32 mouse cellular contexts compared by ENCODE assay signal in genomic region chr7:122932171-122932570, GRCm38 (mm10). TPM values are rescaled to one million over a fixed set of nuclear protein-coding genes. Genes with fewer than 3 reads are reported as not detected.
DNase-seq lines count a peak whose midpoint lies in the region; ATAC-seq and TF ChIP-seq lines count a peak whose summit lies in the region.
"Had no signal": no experiment of that assay in that cellular context is flagged by ENCODE, and none has a peak within 500 bp of the region (broad histone marks: within the 10 kb centered on the region; RNA-seq: fewer than 3 reads in every experiment).

No protein-coding gene starts in this region.

- DNase-seq in heart, adult 9 months (ENCODE audit: low spot score in 2 of 2): no peak
- peak; percentile 18 for DNase-seq in lung, postnatal 36 days
- no peak for DNase-seq in lung, postnatal 0 days (ENCODE audit: low spot score)
- no peak for DNase-seq in adrenal gland, adult 18-20 months (ENCODE audit: low spot score in 2 of 2)
- DNase-seq in left cerebral cortex, postnatal 10 days (ENCODE audit: extremely low spot score in 1 of 2, low spot score in 2 of 2): no peak
- DNase-seq: adrenal gland, adult 2 months; cerebellum, adult 2 months; cerebellum, postnatal 14 days; forebrain, postnatal 0 days; kidney, adult 9 months; kidney, postnatal 14 days; layer of hippocampus, adult 9-11 months; lung, embryonic 14.5 days; midbrain, embryonic 14.5 days; right cerebral cortex, postnatal 25 days; spleen, adult 18-20 months; thymus, postnatal 25 days had no signal

- no peak for TF ChIP-seq EP300 in lung, postnatal 0 days (IDR thresholded peaks at IDR 0.05)

- no peaks in the 10 kb centered on the region for H3K36me3 ChIP-seq in heart, embryonic 12.5 days
- no peaks in the 10 kb centered on the region for H3K36me3 ChIP-seq in lung, postnatal 0 days (ENCODE audit: insufficient read depth, low read length)
- no peaks in the 10 kb centered on the region for H3K36me3 ChIP-seq in midbrain, embryonic 16.5 days (ENCODE audit: control insufficient read depth, insufficient read depth, low read length)
- H3K36me3 ChIP-seq: embryonic facial prominence, embryonic 10.5 days; embryonic facial prominence, embryonic 15.5 days; forebrain, embryonic 12.5 days; G1E; heart, embryonic 15.5 days; hindbrain, embryonic 10.5 days; hindbrain, embryonic 15.5 days; limb, embryonic 12.5 days; liver, embryonic 15.5 days had no signal

- ATAC-seq in heart, embryonic 12.5 days (ENCODE audit: insufficient number of reproducible peaks, low FRiP score): no peak
- no peak for ATAC-seq in lung, postnatal 0 days
- peak; percentile 76 for ATAC-seq in activated CD4-positive, CD25-positive, alpha-beta regulatory T cell, adult 4 months
- no peak for ATAC-seq in midbrain, embryonic 16.5 days
- ATAC-seq: forebrain, postnatal 0 days; intestine, embryonic 16.5 days; Patski had no signal

- no peak for TF ChIP-seq CTCF in lung, postnatal 0 days (IDR thresholded peaks at IDR 0.05)

- H3K4me2 ChIP-seq in heart, embryonic 12.5 days: no peak overlapping the region
- no peak overlapping the region for H3K4me2 ChIP-seq in lung, postnatal 0 days (replicated peaks; ENCODE audit: low read depth, low read length)
- no peak overlapping the region for H3K4me2 ChIP-seq in midbrain, embryonic 16.5 days (ENCODE audit: low read length)
- H3K4me2 ChIP-seq: embryonic facial prominence, embryonic 15.5 days; forebrain, embryonic 12.5 days; heart, embryonic 15.5 days; hindbrain, embryonic 15.5 days; limb, embryonic 12.5 days; liver, embryonic 15.5 days; lung, embryonic 14.5 days had no signal

- intact Hi-C loops in left cerebral cortex, postnatal 10 days (cut with DNase I): no loop called here

- H3K27me3 ChIP-seq in heart, embryonic 12.5 days (replicated peaks): no peaks in the 10 kb centered on the region
- H3K27me3 ChIP-seq in lung, postnatal 0 days (replicated peaks; ENCODE audit: insufficient read depth, low read length): no peaks in the 10 kb centered on the region
- no peaks in the 10 kb centered on the region for H3K27me3 ChIP-seq in midbrain, embryonic 16.5 days (ENCODE audit: control insufficient read depth, insufficient read depth, low read depth, low read length)
- H3K27me3 ChIP-seq: embryonic facial prominence, embryonic 15.5 days; forebrain, embryonic 12.5 days; heart, embryonic 15.5 days; hindbrain, embryonic 15.5 days; limb, embryonic 12.5 days; liver, embryonic 15.5 days had no signal

- peaks cover 15% of the 10 kb centered on the region for H3K4me1 ChIP-seq in heart, embryonic 12.5 days (replicated peaks)
- H3K4me1 ChIP-seq in lung, postnatal 0 days (ENCODE audit: insufficient read depth, low read depth, low read length): no peaks in the 10 kb centered on the region
- H3K4me1 ChIP-seq in midbrain, embryonic 16.5 days (ENCODE audit: control insufficient read depth, insufficient read depth, low read length): no peaks in the 10 kb centered on the region
- H3K4me1 ChIP-seq: embryonic facial prominence, embryonic 10.5 days; embryonic facial prominence, embryonic 15.5 days; hindbrain, embryonic 10.5 days; hindbrain, embryonic 15.5 days; limb, embryonic 12.5 days; liver, embryonic 15.5 days had no signal

- 0 out of 2 replicates have a peak, but pooled peaks cover 4% of the 10 kb centered on the region for H3K9me3 ChIP-seq in heart, embryonic 12.5 days (replicated peaks)
- H3K9me3 ChIP-seq in lung, postnatal 0 days (ENCODE audit: low read length): no peaks in the 10 kb centered on the region
- H3K9me3 ChIP-seq in midbrain, embryonic 16.5 days (replicated peaks; ENCODE audit: control insufficient read depth, low read length, poor library complexity, severe bottlenecking): no peaks in the 10 kb centered on the region
- H3K9me3 ChIP-seq: embryonic facial prominence, embryonic 10.5 days; embryonic facial prominence, embryonic 15.5 days; forebrain, embryonic 12.5 days; G1E; heart, embryonic 15.5 days; hindbrain, embryonic 10.5 days; hindbrain, embryonic 15.5 days; limb, embryonic 12.5 days; liver, embryonic 15.5 days had no signal

- 20% methylated on average over 1 of the region's 1 CpGs for WGBS in heart, embryonic 12.5 days
- 4% methylated on average over 1 of the region's 1 CpGs for WGBS in lung, postnatal 0 days
- WGBS in midbrain, embryonic 16.5 days: 50% methylated on average over 1 of the region's 1 CpGs

- peak overlapping the region; percentile 24; the same call in 1 of the 2 replicates for H3K27ac ChIP-seq in heart, embryonic 12.5 days (ENCODE audit: poor library complexity, severe bottlenecking)
- no peak overlapping the region for H3K27ac ChIP-seq in lung, postnatal 0 days (ENCODE audit: low read length)
- H3K27ac ChIP-seq in midbrain, embryonic 16.5 days (ENCODE audit: low read length): no peak overlapping the region
- H3K27ac ChIP-seq: embryonic facial prominence, embryonic 10.5 days; embryonic facial prominence, embryonic 15.5 days; forebrain, embryonic 12.5 days; heart, embryonic 15.5 days; hindbrain, embryonic 10.5 days; hindbrain, embryonic 15.5 days; limb, embryonic 12.5 days; liver, embryonic 15.5 days; macrophage had no signal

- H3K4me3 ChIP-seq in heart, embryonic 12.5 days: no peak overlapping the region
- H3K4me3 ChIP-seq in lung, postnatal 0 days (ENCODE audit: low read depth, low read length): no peak overlapping the region
- H3K4me3 ChIP-seq in midbrain, embryonic 16.5 days (ENCODE audit: low read depth, low read length): no peak overlapping the region
- H3K4me3 ChIP-seq: embryonic facial prominence, embryonic 10.5 days; embryonic facial prominence, embryonic 15.5 days; forebrain, embryonic 12.5 days; heart, embryonic 15.5 days; hindbrain, embryonic 10.5 days; hindbrain, embryonic 15.5 days; limb, embryonic 12.5 days; liver, embryonic 15.5 days had no signal

- no peak overlapping the region for H3K9ac ChIP-seq in heart, embryonic 12.5 days
- H3K9ac ChIP-seq in lung, postnatal 0 days (replicated peaks; ENCODE audit: low read depth): no peak overlapping the region
- no peak overlapping the region for H3K9ac ChIP-seq in midbrain, embryonic 16.5 days (ENCODE audit: low read depth, low read length)
- H3K9ac ChIP-seq: embryonic facial prominence, embryonic 15.5 days; forebrain, embryonic 12.5 days; forebrain, postnatal 0 days; heart, embryonic 15.5 days; hindbrain, embryonic 15.5 days; limb, embryonic 12.5 days; liver, embryonic 15.5 days; lung, embryonic 14.5 days had no signal

RNA-seq across cellular contexts. Expression of gene Rbbp6, which starts 33.3 kb away (rescaled TPM):
- polyA plus RNA-seq in heart, embryonic 12.5 days (2016; fragmentation: Nextera tagmentation; extraction: Ambion mirVana): 23.5 and 24.3 TPM in 2 replicates
- 18.3 and 19.6 TPM in 2 replicates for polyA plus RNA-seq in lung, postnatal 0 days (2015; fragmentation: Nextera tagmentation; extraction: Ambion mirVana)
- 10 to 100 TPM; 47.7 to 47.8 TPM for polyA plus RNA-seq in activated CD4-positive, CD25-positive, alpha-beta regulatory T cell, adult 4 months (2017; shearing (Covaris generic))
- 10 to 100 TPM; 42.7 to 62.0 TPM for total RNA-seq in adrenal gland, adult 18-20 months (2021)
- total RNA-seq in left cerebral cortex, postnatal 10 days (2021): 10 to 100 TPM; 62.5 to 68.6 TPM
- polyA plus RNA-seq in midbrain, embryonic 16.5 days (2015; fragmentation: Nextera tagmentation; extraction: Ambion mirVana): 23.4 and 23.9 TPM in 2 replicates
